ENCODE assay signal across 35 mouse cellular contexts in genomic region chr8:126715666-126716065, GRCm38 (mm10).
"Had no signal": no experiment of that assay in that cellular context is flagged by ENCODE, and none has a peak within 500 bp of the region (broad histone marks: within the 10 kb centered on the region; RNA-seq: fewer than 3 reads in every experiment).

No protein-coding gene starts in this region.

- H3K9me3 ChIP-seq: heart, embryonic 10.5 days; heart, embryonic 12.5 days; heart, embryonic 13.5 days; heart, embryonic 15.5 days; hindbrain, embryonic 10.5 days; hindbrain, embryonic 12.5 days; hindbrain, embryonic 13.5 days; hindbrain, embryonic 15.5 days; intestine, embryonic 15.5 days; kidney, embryonic 15.5 days had no signal

- ATAC-seq: hindbrain, embryonic 16.5 days; hindbrain, postnatal 0 days; inflammation-experienced regulatory T-cells, adult 6 months; intestine, embryonic 15.5 days; intestine, embryonic 16.5 days; intestine, postnatal 0 days had no signal

- H3K9ac ChIP-seq: heart, embryonic 12.5 days; heart, embryonic 13.5 days; heart, embryonic 15.5 days; hindbrain, embryonic 12.5 days; hindbrain, embryonic 13.5 days; hindbrain, embryonic 14.5 days; hindbrain, embryonic 15.5 days; intestine, embryonic 15.5 days; kidney, embryonic 15.5 days had no signal

- H3K4me2 ChIP-seq: heart, embryonic 11.5 days; heart, embryonic 12.5 days; heart, embryonic 13.5 days; heart, embryonic 15.5 days; hindbrain, embryonic 12.5 days; hindbrain, embryonic 13.5 days; hindbrain, embryonic 14.5 days; hindbrain, embryonic 15.5 days; intestine, embryonic 15.5 days; kidney, embryonic 15.5 days had no signal

- H3K27me3 ChIP-seq: heart, embryonic 12.5 days; heart, embryonic 13.5 days; heart, embryonic 15.5 days; hindbrain, embryonic 12.5 days; hindbrain, embryonic 13.5 days; hindbrain, embryonic 15.5 days; intestine, embryonic 15.5 days; kidney, embryonic 15.5 days had no signal

- H3K27ac ChIP-seq: heart, embryonic 10.5 days; heart, embryonic 13.5 days; heart, embryonic 15.5 days; hindbrain, embryonic 10.5 days; hindbrain, embryonic 12.5 days; hindbrain, embryonic 13.5 days; hindbrain, embryonic 14.5 days; hindbrain, embryonic 15.5 days; hindbrain, postnatal 0 days; intestine, embryonic 15.5 days; kidney, embryonic 15.5 days; kidney, postnatal 0 days; layer of hippocampus, adult 2 months had no signal

- H3K4me1 ChIP-seq: hindbrain, embryonic 10.5 days had no signal

- H3K36me3 ChIP-seq: heart, embryonic 10.5 days; heart, embryonic 12.5 days; heart, embryonic 13.5 days; heart, embryonic 15.5 days; hindbrain, embryonic 10.5 days; hindbrain, embryonic 12.5 days; hindbrain, embryonic 13.5 days; hindbrain, embryonic 15.5 days; intestine, embryonic 15.5 days; kidney, embryonic 15.5 days had no signal

- H3K4me3 ChIP-seq: heart, embryonic 10.5 days; heart, embryonic 12.5 days; heart, embryonic 13.5 days; heart, embryonic 15.5 days; hindbrain, embryonic 10.5 days; hindbrain, embryonic 12.5 days; hindbrain, embryonic 13.5 days; hindbrain, embryonic 15.5 days; intestine, embryonic 15.5 days; kidney, embryonic 15.5 days; layer of hippocampus, adult 2 months had no signal

- DNase-seq: heart, postnatal 10 days; heart, postnatal 14 days; heart, postnatal 36 days; heart, postnatal 4 days; kidney, adult 11 months; kidney, adult 18-20 months; kidney, adult 2 months; kidney, adult 8-10 months; kidney, adult 9 months; kidney, postnatal 10 days; kidney, postnatal 14 days; kidney, postnatal 25 days; kidney, postnatal 36 days; kidney, postnatal 4 days; layer of hippocampus, adult 9-11 months; layer of hippocampus, postnatal 36 days had no signal
